Comparison of ENCODE assay signal across 8 mouse cellular contexts in the genomic region with DNA sequence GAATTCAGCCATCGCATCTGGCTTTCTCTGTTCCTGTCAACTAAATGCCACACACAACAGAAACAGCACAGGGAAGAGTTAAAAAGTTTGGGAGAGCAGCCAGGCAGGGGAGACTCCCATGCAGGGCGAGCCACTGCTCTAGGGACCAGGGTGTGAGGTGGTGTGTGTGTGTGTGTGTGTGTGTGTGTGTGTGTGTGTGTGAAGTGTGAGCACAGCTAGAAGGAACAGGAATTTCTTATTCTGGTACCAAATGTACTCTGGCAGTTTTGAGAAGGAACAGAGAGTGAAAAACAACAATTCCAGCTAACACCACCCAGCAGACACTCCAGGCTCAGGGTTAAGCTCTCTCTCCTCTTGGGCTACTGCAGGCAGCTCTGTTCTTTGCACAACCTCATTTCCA.
A peak's percentile ranks its signal among the peaks of the same experiment; 100 is the strongest.
DNase-seq lines count a peak whose midpoint lies in the region; ATAC-seq lines count a peak whose summit lies in the region.

No protein-coding gene starts in this region.

- no peak overlapping the region for H3K9ac ChIP-seq in neural tube, embryonic 15.5 days (replicated peaks)

- DNase-seq in adrenal gland, adult 2 months = peak; percentile 50
- no peak for DNase-seq in adrenal gland, adult 18-20 months (ENCODE audit: low spot score in 2 of 2)
- no peak for DNase-seq in neural tube, embryonic 10.5 days (ENCODE audit: extremely low spot score, low spot score)
- DNase-seq in heart, adult 9 months (ENCODE audit: low spot score in 2 of 2) = peak; percentile 75 to 78
- peak; percentile 59 to 80 for DNase-seq in kidney, postnatal 36 days
- peak; percentile 81 for DNase-seq in skeletal muscle tissue, adult 2 months (ENCODE audit: low read depth, low spot score)
- DNase-seq in spleen, adult 12 weeks (ENCODE audit: low spot score) = no peak

- 48% methylated on average over 2 of the region's 2 CpGs for WGBS in neural tube, embryonic 15.5 days

- H3K4me1 ChIP-seq in neural tube, embryonic 15.5 days = peaks cover 4% of the 10 kb centered on the region; the same call in 1 of the 2 replicates

- H3K27me3 ChIP-seq in neural tube, embryonic 15.5 days (replicated peaks) = no peaks in the 10 kb centered on the region

- peak overlapping the region; percentile 54; the same call in 1 of the 2 replicates for H3K27ac ChIP-seq in neural tube, embryonic 15.5 days (replicated peaks)

- no peak for ATAC-seq in neural tube, embryonic 15.5 days (ENCODE audit: low FRiP score)

- no peak overlapping the region for H3K4me3 ChIP-seq in neural tube, embryonic 15.5 days (replicated peaks)

- H3K36me3 ChIP-seq in neural tube, embryonic 15.5 days = no peaks in the 10 kb centered on the region

- H3K4me2 ChIP-seq in neural tube, embryonic 15.5 days = no peak overlapping the region

- no peaks in the 10 kb centered on the region for H3K9me3 ChIP-seq in neural tube, embryonic 15.5 days (replicated peaks)

Comparison
In these comparisons a context has a peak if more than half of its experiments do, and no peak if none do; other contexts are left out.
1. DNase-seq: peak in adrenal gland, adult 2 months (single experiment), heart, adult 9 months (2 of 2), kidney, postnatal 36 days (2 of 2) and skeletal muscle tissue, adult 2 months (single experiment); none in adrenal gland, adult 18-20 months (0 of 2), neural tube, embryonic 10.5 days (single experiment) and spleen, adult 12 weeks (single experiment).